Mouse (Mus musculus): ENCODE results near the gene Fam83f.
A peak's percentile ranks its signal among the peaks of the same experiment; 100 is the strongest.
"Not testable (repeated sequence)": the region's sequence is repeated elsewhere in the genome, so short reads cannot be mapped to it uniquely, and the experiment has no call there.

The Fam83f gene

GRCm38 (mm10) chr15:80705828-80706549 is 34.3 kb downstream of the Fam83f start:
- peak; percentile 69 for DNase-seq (ENCODE audit: low read depth, low spot score)

GRCm38 (mm10) chr15:80706596-80706995 is 34.9 kb downstream of the Fam83f start:
- DNase-seq (ENCODE audit: low read depth, low spot score): no peak

GRCm38 (mm10) chr15:80707088-80707487 is 35.4 kb downstream of the Fam83f start:
- no peak for DNase-seq (ENCODE audit: low read depth, low spot score)

- DNase-seq (ENCODE audit: low read depth, low spot score): no peak
Observed at GRCm38 (mm10) chr15:80709593-80709992, 37.9 kb downstream of the Fam83f start.

- no peak for DNase-seq (ENCODE audit: low read depth, low spot score)
Observed at GRCm38 (mm10) chr15:80710257-80710607, 38.6 kb downstream of the Fam83f start.

- peak; percentile 96 for DNase-seq (ENCODE audit: low read depth, low spot score)
Observed at GRCm38 (mm10) chr15:80710608-80711363, 39.1 kb downstream of the Fam83f start, which contains the start of gene Tnrc6b. Tnrc6b (plus strand) TSS chr15:80711313.

GRCm38 (mm10) chr15:80711401-80712151 is 39.9 kb downstream of the Fam83f start:
- no peak for DNase-seq (ENCODE audit: low read depth, low spot score)

- no peak for DNase-seq (ENCODE audit: low read depth, low spot score)
Observed at GRCm38 (mm10) chr15:80714299-80714698, 42.7 kb downstream of the Fam83f start.

GRCm38 (mm10) chr15:80716631-80717135 is 45.0 kb downstream of the Fam83f start:
- DNase-seq (ENCODE audit: low read depth, low spot score): no peak

GRCm38 (mm10) chr15:80717431-80717830 is 45.8 kb downstream of the Fam83f start:
- DNase-seq (ENCODE audit: low read depth, low spot score): no peak

- DNase-seq (ENCODE audit: low read depth, low spot score): no peak
Observed at GRCm38 (mm10) chr15:80720249-80720648, 48.6 kb downstream of the Fam83f start.

GRCm38 (mm10) chr15:80721861-80722260 is 50.2 kb downstream of the Fam83f start:
- DNase-seq (ENCODE audit: low read depth, low spot score): no peak

- DNase-seq (ENCODE audit: low read depth, low spot score): no peak
Observed at GRCm38 (mm10) chr15:80722366-80722765, 50.7 kb downstream of the Fam83f start.

GRCm38 (mm10) chr15:80729477-80729876 is 57.8 kb downstream of the Fam83f start:
- no peak for DNase-seq (ENCODE audit: low read depth, low spot score)

GRCm38 (mm10) chr15:80731043-80731442 is 59.4 kb downstream of the Fam83f start:
- DNase-seq (ENCODE audit: low read depth, low spot score): no peak

- DNase-seq (ENCODE audit: low read depth, low spot score): no peak
Observed at GRCm38 (mm10) chr15:80731511-80731910, 59.9 kb downstream of the Fam83f start.

GRCm38 (mm10) chr15:80732266-80733030 is 60.8 kb downstream of the Fam83f start:
- no peak for DNase-seq (ENCODE audit: low read depth, low spot score)

GRCm38 (mm10) chr15:80735300-80735699 is 63.7 kb downstream of the Fam83f start:
- no peak for DNase-seq (ENCODE audit: low read depth, low spot score)

- DNase-seq (ENCODE audit: low read depth, low spot score): not testable (repeated sequence)
Observed at GRCm38 (mm10) chr15:80735708-80736107, 64.1 kb downstream of the Fam83f start.

GRCm38 (mm10) chr15:80736553-80736952 is 64.9 kb downstream of the Fam83f start:
- DNase-seq (ENCODE audit: low read depth, low spot score): no peak

- DNase-seq (ENCODE audit: low read depth, low spot score): no peak
Observed at GRCm38 (mm10) chr15:80738244-80738643, 66.6 kb downstream of the Fam83f start.
